Mouse (Mus musculus) v-Abl transformed pro-B cells (cell line): ENCODE results near the gene Ripor3.

ENCODE experiments used
- in situ Hi-C, 2 experiments: fragments of 400-800 bp; cut with MboI; formaldehyde crosslinking; loops; one replicate each; pipeline ENCODE4 v1.15.1; 2025; ENCODE audit not compliant: unreplicated experiment in 2 of 2

The Ripor3 gene

DNA sequence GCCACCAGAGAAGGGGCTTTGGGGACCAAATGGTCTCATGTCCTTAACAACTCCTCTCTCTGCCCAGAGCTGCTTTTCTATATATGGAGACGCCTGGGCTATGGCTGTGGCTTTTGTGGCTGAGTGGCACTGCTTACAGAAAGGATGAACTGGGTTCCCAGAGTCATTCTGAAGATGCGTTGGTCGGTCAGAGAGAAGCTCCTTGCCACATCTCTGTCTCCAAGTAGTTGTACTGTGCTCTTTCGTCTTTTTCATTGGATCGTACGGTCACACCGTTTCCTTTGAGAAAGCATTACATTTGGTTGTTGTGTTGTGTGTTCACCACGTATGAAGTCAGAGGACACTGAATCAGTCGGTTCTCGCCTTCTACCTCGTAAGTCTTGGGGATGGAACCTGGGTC is 69.8 kb downstream of the Ripor3 start:
- in situ Hi-C loops = no loop called here

DNA sequence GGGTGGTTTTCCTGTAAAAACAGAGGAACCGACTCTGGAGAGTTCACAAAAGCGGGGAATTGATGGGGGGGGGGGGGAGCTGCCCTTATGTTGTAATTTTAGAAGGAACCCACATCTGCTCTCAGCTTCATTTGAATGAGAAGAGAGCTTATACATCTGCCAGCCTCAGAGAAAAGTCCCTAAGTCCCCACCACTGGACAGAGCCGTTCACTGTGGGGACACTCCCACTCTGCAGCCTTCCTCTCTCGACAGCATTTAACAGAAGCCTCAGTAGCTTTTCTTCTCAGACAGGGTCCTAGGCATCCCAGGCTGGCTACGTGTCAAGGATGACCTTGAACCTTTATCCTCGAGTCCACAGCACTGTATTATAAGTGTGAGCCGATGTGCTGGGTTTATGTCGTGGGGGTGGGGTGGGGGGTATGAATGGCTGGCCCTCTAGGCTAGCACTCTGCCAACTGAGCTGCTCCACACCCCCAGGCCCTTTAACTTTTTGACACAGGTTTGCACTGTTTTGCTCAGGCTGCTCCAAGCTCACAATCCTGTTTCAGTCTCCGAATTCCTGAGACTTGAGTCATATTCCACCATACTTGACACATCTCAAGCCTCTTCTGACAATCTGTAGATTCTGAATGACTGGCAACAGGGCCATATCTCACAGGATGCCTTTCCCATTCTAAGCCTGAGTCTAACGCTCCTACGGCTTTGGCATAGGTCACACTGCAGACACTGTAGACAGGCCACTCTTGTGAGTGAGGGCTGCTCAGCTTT is 70.6 kb downstream of the Ripor3 start:
- in situ Hi-C loops = no loop called here

DNA sequence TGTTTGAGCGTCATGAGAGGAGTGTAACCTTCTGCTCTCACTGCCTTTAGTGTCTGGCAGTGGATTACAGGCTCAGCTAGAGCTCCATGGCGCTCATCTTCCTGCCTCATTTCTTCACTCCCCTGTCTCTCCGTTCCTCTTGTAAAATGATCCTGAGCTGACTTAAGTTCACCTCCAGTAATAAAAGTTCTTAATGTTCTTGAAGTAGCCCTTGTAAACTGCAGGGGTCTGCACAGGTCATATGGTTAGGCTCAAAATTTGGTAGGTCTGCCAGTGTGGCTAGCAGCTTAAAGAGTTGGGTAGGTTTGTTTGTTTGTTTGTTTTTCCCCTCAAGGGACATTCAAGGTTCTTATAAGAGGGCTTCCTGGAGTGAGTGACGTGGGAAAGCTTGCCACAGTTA is 71.2 kb downstream of the Ripor3 start:
- in situ Hi-C loops = no loop called here

DNA sequence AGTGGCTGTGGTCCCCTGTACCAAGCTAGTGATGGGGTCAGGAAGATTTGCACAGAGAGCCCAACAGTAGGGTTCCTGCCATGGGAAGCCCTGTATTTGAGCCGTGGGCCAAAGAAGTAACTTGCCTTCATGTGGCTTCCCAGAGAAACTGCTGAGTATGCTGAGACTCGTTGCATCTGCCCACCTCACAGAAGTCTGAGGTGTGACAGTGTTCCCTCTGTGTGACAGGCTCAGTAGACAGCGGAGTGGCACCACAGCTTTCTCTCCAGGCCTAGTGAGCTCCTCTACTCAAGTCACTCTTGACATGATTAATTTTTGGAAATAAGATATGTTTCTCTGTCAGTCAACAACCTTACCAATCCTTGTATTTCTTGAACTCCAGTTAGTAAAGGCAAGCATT is 71.6 kb downstream of the Ripor3 start:
- in situ Hi-C loops = no loop called here

DNA sequence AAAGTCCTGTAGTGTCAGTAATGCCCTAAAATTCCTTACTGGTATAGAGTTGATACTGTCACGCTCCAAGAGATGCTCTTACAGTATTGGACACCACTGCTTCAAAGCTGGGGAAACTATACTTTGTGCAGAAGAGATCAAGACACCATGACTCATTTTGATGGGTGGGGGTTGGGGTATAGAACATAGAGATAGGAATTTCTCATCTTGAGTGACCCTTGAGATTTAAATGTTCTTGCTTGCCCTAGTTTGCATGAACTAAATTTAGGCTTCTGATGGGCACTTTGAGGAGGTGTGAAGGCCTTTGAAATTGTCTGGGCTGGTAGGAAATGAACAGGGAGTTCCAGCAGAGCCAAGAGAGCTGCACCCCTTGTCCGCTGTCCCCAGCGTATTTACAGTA is 74.5 kb downstream of the Ripor3 start:
- in situ Hi-C loops = no loop called here

DNA sequence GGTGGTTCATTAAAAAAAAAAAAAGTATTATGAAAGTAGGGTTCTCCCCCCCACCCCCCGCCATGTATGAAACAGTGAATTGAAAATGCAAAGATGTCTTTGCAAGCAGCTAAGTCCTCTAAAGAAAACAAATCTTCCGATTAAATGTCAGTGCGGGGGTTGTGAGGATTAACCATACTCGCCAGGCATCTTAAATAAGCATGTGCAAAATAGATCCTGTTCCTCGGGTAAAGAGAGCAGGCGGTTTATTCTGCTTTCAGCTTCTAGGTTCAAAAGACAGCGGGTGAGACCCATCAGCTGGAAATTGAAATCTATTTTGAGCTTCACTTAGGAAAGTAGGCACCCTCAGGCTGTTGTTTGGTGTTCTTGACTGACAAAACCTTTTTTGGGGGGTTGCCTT is 77.0 kb downstream of the Ripor3 start:
- in situ Hi-C loops = no loop called here

DNA sequence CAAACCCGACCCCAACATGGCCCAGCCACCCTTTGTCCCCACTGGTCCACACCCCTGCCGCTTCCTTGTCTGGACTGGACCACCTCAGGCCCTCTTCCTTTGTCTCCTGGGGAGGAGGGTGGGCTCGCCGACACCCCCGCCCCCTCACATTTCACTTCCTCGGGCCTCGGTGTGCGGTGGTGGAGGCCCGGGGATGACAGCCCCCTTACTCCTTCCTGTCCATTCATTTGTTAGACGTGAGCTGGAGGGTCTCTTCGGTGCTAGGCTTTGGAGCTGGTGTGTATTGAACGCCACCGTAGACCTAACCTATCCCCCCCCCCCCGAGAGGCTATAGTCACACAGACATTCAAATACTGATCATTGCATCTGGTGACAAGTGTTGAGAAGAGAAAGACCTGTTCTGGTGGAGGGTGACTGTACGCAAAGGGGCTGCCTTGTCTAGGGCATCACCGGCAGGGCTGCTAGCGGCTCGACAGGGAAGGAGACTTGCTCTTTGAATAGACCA is 77.6 kb downstream of the Ripor3 start:
- in situ Hi-C loops = no loop called here

DNA sequence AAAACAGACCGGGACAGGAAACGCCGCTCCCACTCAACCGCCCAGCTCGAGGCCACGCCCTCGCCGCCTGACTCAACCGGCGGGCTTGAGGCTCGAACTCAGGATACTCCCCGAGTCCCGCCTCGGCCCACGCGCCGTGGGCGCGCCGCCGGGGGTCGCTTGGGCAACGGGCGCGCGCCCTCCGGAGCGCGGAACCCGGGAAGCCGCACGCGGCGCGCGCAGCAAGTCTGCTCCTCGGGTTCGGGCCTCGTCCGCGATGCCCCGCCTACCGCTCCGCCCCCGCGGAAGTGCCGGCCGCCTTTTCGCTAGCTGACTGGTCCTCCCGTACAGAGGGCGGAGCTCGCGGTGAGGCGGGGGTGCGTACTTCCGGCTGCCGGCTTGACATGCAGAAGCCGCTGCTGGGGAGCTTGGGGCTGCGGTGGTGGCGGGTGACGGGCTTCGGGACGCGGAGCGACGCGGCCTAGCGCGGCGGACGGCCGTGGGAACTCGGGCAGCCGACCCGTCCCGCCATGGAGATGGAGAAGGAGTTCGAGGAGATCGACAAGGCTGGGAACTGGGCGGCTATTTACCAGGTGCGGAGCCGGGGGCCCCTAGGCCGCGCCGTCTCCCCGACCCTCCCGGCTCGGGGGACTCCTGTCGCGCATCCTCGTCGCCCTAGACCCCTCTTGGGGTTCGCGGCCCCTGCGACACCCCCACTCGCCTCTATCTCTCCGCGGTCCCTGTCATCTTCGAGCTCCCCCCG is 78.3 kb downstream of the Ripor3 start, which contains the start of gene Ptpn1:
TSS of gene Ptpn1 (plus strand) at position 73 of the 742 bp plus-strand sequence.
- in situ Hi-C loops = no loop called here

DNA sequence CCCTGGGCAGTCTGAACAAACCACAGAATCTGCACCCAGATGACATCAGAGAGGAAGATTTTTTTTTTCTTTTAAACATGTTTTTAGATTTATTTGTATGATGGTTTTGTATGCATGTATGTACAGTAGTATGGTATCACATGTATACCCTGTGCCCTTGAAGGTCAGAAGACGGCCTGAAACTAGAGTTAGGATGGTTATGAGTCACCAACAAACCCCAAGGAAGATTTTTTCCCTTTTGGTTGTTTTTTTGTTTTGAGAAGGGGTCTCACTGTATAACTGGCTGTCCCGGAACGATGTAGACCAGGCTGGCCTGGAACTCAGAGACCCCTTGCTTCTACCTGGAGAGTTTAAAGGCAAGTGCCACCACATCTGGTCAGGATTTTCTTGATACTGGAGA is 79.4 kb downstream of the Ripor3 start:
- in situ Hi-C loops = no loop called here
